Mouse (Mus musculus) retina, embryonic 14.5 days (tissue): ENCODE measurements around the gene Nkx1-2.

Source experiments
- DNase-seq: peaks from one replicate; pipeline ENCODE4 v3.0.0-alpha.2; 2015; ENCODE audit warnings: low spot score

Gene Nkx1-2

DNA sequence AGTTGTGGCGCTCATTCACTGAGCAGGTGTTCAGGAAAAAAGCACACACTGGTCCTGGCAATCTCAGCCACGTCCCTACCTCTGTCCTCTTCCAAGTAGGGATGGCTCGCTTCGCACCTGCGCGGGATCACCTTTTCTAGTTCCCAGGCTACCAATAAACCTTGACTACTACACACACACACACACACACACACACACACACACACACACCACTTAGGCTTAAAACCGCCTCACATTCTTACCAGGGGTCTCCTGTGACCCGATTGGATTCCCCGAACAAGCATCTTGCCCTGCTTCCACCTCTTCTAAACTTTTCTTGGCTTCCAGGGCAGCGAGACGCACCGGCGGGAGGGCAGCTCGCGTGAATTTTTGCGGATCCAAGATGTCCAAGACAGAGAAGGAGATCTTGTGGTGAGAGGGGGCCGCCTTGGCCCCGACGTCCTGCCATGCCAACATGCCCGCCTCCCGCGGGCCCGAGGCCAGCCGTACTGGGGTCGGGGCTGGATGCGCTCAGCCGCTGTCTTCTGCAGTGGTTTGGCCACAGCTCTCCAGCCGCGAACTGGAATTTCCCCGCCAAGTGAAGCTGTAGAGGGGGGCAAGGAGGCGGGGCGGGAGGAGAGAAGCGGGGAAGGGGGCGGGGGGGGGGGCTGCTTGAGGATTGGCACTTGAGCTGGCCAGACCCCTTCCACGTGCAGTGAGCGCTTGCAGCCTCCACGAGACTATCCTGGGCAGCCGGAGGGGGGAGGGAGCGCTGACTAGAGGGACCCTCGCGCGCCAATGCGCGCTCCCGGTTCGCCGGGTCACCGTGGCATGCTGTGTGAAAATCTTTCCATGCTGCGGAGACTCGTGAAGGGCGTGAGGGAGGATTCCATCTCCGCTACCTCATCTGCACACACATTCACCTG is at the start of gene Nkx1-2:
Gene Nkx1-2, minus strand, starts transcription at position 567 of the 905 bp plus-strand sequence.
- DNase-seq = peak; percentile 51

DNA sequence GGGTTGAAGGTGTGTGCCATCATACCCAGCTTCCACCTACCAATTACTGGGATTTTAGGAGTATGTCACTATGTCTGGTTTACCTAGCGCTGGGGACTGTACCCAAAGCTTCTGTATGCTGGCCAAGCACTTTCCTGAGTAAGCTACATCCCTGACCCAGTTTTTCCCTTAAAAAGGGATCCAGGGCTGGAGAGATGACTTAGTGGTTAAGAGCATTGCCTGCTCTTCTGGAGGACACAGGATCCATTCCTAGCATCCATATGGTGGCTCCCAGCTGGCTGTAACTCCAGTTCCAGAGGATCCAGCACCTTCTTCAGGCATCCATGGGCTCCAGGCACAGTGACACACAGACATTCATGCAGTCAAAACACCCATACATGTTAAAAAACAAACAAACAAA is 47.1 kb upstream of the Nkx1-2 start:
- DNase-seq = no peak

DNA sequence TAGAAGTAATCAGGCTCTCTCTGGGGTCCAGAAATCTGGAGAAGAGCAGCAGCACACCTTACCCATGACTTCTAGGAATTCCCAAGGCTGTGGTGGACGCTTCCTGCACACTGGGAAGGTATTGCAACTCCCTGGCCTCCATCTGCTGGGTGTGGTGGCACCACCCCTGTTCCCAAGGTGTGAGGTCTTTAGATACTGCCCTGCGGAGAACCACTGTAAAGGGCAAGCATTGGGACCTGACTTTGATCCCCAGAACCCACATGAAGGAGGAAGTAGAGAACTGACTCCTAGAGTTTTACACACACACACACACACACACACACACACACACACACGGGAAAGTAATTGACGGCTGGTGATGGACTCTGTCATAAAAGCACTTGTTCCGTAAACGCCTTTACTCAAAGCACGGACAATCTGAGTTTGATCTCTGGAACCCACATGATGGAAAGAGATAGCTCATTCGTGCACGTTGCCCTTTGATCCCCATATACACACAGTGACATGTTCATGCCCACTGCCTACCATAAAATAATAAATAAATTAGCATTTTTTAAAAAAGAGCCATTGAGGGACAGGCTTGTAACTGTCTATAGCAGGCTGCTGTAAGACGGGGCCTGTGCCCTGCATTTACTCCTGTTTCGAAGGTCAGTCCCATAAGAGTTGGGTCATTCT is 45.3 kb upstream of the Nkx1-2 start:
- DNase-seq = no peak

DNA sequence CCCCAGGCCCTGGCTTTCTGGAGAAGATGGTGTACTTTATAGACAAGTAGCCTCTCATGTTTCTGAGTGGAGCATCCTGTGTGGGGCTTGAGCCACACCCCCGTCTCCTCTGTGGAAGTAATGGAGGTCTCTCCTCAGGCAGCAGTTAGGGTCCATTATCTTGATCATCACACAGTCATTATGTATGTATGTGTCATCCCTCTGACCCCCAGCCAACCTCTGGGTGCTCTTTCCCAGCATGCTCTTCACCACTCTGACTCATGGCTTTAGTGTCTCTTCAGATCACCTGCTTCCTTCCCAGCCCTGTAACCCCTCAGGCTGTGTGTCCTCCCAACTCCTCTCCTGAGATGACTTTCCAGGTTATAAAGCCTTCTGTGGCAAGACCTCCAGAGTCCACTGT is 42.2 kb upstream of the Nkx1-2 start:
- no peak for DNase-seq

- DNase-seq = peak; percentile 46
Observed at GRCm38 (mm10) chr7:132640946-132641345, 41.5 kb upstream of the Nkx1-2 start.

GRCm38 (mm10) chr7:132638446-132639087 is 39.1 kb upstream of the Nkx1-2 start:
- peak; percentile 85 for DNase-seq

DNA sequence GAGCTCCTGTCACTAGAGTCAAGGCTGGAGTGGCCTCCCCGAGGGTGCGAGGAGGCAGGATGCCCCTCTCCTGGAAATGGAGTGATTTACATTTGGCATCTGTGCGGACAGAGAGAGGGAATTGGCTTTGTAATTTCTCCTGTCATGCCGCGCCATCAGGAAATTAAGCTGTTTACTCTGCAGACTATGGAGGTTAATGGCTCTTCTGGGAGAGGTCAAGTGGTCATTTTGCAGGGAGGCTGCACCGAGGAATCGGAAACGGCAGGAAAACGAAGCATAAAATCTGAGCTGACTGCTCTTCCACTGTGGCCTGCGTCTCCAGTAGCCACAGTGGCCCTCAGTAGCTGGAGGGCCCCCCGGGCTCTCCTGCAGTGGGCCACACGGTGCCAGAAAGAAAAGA is 37.9 kb upstream of the Nkx1-2 start:
- no peak for DNase-seq

DNA sequence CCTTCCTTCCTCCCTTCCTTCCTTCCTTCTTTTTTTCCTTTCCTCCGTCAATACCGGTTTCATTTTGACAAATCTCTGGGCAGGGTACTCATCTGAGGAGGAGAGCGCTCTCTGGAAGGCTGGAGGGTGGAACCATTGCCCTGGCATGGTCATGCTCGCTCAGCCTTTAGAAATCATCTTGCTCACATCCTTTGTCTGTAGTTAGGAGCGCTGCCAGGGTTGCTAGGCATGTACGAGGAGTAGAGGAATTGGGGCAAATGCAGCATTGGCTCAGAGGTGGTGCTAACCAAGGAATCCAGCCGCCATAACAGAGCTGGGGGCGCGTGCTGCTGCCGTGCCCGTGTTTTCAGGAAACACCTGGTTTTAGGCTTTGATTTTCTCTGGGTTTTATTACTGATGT is 31.9 kb upstream of the Nkx1-2 start:
- DNase-seq = no peak

DNA sequence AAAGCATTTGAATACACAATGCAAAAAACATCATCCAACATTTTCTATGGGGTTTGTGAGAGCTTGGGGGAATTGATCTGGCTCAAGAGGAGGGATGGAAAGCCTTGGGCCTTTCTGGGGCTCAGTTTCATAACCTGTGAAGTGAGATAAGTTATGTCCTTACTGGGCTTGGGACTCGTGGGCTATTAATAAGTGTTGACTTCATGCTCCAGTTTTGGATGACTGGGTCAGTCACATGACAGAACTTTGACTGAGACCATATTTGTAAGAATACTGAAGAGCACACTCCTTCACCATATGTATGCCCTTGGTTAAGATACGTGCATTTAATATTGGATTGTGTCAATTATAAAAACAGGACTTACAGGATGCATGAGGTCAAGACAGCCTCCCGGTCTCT is 28.0 kb upstream of the Nkx1-2 start:
- DNase-seq = no peak

DNA sequence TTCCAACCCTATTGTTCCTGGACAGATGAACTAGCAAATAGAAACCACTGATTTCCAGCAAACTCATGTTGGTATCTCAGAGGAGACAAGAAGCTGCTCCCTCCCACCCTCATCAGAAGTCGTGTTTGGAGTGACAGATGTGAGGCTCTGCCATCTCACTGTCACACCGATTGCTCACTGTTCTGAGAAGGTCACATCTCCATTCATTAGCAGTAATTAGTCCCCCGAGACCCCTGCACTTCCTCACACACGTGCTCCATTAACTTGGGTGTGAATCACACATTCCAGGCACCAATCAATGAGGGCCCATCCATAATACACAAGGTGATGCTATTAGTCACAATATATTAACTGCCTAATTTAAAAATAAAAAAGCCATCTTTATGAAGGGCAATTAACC is 26.7 kb upstream of the Nkx1-2 start:
- peak; percentile 23 for DNase-seq

DNA sequence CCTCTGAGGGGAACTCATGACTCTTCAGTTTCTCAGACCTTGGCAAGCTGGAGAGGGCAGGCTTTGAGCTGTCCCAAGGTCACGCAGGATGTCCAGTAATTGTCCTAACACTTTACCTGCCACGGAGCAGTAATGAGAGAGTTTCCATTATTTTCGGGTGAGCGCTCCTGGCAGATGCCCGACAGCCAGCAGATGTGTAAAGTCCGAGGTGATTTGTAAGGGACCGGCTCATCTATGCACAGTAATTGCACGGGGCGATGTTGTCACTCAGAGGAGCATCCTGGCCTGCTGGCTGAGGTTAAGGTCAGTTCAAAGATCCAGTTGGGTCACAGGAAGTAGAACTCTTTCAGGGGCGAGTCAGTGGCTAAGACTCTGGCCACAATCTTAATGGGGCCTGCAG is 24.7 kb upstream of the Nkx1-2 start:
- peak; percentile 16 for DNase-seq

DNA sequence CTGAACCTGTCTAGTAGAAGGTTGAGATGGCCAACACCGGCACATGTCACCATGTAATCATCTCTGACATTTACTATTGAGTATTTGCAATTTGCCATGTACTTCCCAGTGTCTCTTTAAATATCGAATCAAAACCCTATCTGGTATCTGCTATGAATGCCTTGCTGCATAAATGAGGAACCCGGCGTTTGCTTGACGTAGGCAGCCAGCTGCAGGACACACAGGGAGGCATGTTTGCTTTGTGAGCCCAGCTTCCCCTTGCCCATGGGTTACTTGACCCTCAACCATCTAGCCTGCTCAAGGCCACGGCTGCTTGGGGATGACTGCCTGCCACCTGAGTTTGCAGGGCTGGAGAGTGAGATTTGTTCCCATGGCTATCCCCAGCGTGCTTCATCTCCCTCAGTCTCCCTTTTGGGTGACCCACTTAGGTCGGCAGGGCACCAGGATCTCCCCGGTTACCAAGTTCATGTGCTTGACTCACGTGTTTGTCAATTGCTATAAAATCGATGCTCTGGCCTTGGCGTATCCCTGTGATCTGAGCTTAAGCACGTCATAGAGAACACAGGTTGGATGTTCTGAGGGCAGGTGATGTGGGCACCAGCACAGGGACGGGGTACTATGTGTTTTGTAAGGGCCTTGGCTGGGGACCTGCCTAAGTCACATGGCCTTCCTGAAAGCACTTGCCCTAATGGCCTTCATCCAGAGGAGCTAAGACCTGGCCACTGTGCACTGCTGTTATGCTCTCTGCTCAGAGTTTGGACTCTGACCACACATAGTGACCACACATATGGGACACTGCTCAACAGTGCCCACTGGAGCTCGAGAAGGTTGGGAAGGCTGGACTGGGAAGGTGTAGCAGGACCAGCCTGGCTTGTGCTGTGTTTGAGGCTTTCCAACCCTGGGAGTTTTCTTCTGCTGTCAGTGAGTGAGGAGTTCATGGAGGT is 20.8 kb upstream of the Nkx1-2 start:
- no peak for DNase-seq

GRCm38 (mm10) chr7:132619549-132619948 is 20.1 kb upstream of the Nkx1-2 start:
- no peak for DNase-seq

DNA sequence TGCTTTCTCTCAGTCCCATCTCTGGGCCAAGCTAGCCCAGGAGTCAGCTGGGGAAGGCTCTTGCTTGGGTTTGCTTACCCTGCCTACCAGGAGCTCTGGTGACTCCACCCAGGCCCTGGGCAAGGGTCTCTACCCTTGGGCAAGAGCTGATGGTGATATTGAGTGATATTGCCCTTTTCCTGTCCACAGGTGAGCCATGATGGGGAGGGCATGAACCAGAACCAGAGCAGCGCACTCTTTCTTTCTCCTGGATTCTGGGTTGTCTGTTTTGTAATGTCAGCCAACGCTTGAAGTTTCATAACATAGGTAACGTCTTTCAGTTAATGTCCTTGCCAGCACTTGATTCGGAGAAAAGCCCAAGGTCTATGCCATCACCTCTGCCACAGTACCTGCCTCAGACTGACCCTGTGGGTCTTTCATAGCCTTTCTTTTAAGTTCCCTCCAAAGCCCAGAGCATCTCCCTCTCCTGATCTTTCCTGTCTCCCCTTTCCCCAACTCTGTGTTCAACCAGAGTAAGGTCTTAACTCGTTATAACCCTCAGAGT is 17.7 kb upstream of the Nkx1-2 start:
- DNase-seq = no peak

DNA sequence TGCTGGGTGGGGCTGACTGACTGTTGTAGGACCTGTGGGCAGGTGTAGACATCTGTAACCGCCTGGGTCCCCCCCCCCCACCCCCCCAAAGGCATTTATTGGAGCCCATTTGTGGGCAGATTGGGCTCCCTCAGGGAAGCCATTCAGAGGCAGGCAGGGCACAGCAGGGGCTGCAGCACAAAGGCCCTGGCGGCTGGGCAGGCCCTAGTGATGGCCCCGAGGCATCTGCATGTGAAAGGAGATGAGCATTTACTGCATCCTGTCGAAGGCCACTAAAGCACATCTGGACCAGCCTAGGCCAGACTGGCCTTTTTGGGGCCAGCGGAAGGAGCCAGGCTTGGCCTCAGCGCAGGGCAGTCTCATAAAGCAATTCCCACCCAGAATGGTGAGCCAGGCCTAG is 17.0 kb upstream of the Nkx1-2 start:
- no peak for DNase-seq

GRCm38 (mm10) chr7:132615346-132615745 is 15.9 kb upstream of the Nkx1-2 start:
- no peak for DNase-seq

- DNase-seq = no peak
Observed at GRCm38 (mm10) chr7:132611530-132611929, 12.1 kb upstream of the Nkx1-2 start.

DNA sequence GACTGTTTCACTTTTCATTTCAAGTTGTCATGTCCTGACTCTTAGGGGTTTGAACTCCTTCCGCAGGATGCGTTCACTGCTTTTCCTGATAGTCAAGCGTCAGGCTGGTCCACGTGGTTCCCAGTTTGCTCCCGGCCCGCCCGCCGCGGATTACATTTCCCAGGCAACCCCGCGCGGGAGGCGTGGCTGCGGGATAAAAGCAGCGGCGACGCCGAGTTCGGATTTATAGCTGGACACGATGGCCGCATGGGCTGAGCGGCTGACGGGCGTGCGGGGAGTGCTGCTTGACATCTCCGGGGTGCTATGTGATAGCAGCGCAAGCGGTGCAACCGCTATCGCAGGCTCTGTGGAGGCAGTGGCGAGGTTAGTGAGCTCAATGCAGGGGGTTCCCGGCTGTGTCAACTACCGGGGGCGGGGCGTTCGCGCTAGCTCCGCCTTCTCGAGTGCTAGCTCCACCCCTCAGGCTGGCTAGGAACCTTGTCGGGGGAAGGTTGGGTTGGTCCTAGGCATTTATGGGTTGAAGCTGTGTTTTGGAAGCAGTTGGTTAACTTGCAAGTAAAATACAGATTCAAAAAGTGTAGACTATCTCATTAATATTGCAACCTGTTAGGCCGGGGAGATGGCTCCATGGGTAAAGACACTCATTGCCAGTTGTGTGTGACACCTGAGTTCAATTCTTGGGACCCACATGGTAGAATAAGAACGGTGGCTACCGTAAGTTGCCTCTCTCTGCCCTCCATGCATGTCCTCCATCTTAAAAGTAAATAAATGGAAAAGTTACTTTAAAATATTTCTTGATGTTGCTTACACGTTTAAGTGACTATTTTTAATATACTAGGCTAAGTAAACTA is 11.3 kb upstream of the Nkx1-2 start, which contains the start of gene Lhpp:
Gene Lhpp, plus strand, starts transcription at position 171 of the 851 bp plus-strand sequence.
- DNase-seq = peak; percentile 81

- DNase-seq = no peak
Observed at GRCm38 (mm10) chr7:132608316-132609020, 9.0 kb upstream of the Nkx1-2 start.

DNA sequence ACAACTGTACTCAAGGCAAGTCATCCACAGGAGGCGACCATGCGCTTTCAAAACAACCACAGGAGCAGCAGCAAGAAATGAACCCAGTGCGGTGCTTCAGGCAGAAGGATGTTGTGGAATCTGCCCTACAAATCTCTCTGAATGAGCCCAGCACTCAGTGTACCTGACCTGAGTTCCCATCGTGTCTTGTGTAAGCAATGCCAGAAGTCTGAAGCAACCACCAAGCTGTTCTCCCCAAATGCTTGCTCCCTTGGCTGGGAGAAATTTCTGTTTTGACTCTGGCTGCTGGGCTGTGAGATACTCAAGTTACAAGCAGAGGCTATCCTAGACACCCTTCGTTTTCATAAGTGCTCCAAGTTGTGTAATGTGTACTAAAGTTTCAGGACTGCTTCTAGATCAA is 6.3 kb upstream of the Nkx1-2 start:
- DNase-seq = no peak
